Mouse (Mus musculus) kidney, postnatal 4 days (tissue): ENCODE results near the gene Aldh3b3.
A peak's percentile ranks its signal among the peaks of the same experiment; 100 is the strongest.

Experiments used
- DNase-seq, 2 experiments: peaks; one replicate each; pipeline ENCODE4 v3.0.0; 2021; ENCODE audit warnings: mixed read lengths in 2 of 2

The Aldh3b3 gene

GRCm38 (mm10) chr19:3958470-3958869, at the start of gene Aldh3b3:
TSS of gene Aldh3b3 (plus strand) at chr19:3958645.
- DNase-seq = no peak

DNA sequence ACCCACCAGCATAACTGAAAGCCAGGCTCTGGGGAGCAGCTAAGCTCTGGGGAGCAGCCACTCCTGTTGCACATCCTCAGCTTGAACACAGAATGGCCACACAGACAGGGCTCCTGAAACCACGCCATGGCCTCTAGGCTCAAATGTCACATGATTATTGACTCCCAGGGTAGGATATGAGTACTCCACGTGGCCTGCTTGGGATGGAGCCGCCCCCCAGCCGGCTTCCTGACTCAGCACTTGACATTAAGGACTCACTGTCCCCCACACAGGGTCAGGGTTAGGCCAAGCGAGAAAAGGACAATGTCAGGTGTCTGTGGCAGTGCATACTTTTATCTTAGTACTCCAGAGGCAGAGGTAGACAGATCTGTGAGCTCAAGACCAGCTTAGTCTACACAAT, 48.2 kb upstream of the Aldh3b3 start:
- no peak for DNase-seq

DNA sequence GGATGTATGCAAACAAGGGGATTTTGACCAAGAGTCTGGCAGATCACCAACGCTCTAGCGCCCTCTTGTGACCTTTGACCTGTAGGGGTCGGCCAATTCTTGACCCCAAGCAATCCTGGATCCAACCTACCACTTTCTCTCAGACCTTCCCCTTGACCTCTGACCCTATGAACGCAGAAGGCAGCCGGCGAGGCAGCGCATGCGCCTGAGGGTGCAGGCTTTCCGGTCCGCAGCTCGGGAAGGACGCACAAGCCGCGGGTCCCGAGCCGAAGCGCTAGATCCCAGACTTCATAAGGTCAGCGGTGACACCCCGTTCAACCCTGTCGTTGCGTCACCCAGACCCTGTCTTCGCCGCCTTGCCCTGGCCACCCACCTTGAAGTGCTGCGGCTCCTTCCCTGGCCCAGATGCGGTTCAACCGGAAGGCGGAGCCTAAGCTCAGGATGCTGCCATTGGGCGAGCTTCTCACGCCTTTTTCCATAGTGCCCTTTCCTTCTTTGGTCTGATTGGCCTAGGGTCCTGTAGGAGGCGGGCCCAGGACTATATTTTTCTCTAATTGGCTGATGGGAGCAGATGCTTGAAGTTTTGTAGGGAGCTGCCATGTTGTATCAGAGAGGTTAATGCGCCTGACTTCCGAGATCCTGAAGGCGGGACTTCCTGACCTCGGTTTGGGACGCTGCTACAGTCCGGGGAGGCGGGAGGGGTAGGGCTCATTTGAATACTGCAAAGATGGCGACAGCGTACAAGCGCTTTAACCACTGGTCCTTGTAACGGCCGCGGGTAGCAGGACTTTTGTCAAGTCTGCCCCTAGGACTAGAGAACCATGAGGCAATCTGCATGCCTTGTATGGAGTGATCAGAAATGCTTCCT, 45.9 kb upstream of the Aldh3b3 start, which contains the start of gene Ndufs8:
Gene Ndufs8, minus strand, starts transcription at position 438 of the 868 bp plus-strand sequence.
- peak; percentile 88 to 94 for DNase-seq

- DNase-seq = no peak
Measured at GRCm38 (mm10) chr19:3913692-3914091, 44.8 kb upstream of the Aldh3b3 start.

DNA sequence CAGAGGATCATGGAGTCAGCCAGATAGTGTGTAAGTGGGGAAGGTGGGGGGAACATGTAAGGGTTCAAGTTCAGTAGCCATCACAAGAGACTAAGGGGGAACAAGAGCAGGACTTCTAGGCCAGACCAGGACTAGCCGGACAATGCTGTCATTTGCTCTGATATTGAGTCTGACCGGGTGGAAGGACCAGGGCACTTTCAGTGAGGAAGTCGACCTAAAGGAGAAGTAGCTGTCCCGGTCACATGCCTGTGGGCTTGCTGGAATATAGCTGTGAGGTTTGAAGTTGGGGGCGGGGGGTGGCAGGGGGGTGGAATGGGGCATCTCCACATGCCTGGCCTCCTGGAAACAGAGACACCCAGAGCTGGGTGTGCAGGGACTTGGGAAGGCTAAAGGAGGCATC, 43.9 kb upstream of the Aldh3b3 start:
- no peak for DNase-seq

- no peak for DNase-seq
Measured at GRCm38 (mm10) chr19:3916727-3917126, 41.7 kb upstream of the Aldh3b3 start.

DNA sequence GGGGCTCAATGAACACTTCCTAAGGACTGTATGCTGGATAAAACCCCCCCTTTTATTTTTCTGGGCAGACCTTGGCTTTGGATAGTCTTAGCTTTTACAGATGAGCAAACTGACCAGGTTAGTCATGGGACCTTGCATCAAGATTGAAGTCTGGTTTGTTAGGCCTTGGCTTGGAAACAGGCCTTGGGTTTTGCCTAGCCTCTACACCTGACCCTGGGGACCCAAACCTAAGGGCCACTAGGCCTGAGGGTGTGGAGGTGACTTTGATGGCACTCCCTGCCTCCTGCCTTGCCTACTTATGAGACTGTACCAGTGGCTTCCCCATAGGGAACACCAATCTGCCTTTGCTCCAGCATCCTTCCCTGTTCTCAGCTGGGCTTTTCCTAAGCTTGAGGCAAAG, 38.5 kb upstream of the Aldh3b3 start:
- DNase-seq = no peak

GRCm38 (mm10) chr19:3922661-3923371, 35.6 kb upstream of the Aldh3b3 start:
- DNase-seq = peak in 1 of 2 experiments; percentile 39

DNA sequence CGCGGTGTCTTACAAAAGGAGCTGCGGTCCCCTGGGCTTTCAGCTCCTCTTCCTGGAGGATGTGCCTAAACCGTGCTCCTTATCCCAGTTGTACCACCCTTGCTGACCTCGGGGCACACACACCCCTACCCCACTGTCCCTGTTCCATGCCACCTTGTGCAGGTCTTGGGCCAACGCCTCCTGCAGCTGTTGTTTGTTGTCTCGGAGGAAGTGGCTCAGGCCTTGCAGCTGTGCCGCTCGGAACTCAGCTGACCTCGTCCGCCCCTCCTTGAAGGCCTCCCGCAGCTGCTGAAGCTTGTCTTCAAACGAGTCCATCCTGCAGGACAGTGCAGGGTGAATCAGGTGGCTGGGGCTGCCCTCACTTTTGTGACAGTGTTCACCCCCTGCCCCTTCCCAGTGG, 34.9 kb upstream of the Aldh3b3 start:
- DNase-seq = peak; percentile 68 to 79

- DNase-seq = peak in 1 of 2 experiments; percentile 12
Measured at GRCm38 (mm10) chr19:3924190-3924589, 34.3 kb upstream of the Aldh3b3 start.

DNA sequence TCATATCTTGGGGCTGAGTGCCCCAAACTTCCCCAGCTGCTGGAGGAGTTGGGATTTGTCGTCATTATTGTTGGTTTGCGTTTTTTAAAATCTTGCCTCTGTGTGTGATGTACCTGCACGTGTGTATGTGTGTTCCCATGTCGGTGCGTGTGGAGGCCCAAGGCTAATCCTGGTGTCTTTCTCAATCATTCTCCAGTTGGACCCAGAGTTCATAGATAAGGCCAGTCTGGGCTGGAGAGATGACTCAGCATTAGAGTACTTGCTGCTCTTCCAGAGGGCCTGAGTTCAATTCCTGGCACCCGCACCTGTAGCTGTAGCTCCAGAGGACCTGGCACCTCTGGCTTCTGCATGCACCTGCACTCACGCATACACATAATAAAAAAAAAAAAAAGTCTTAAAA, 33.6 kb upstream of the Aldh3b3 start:
- no peak for DNase-seq

- DNase-seq = no peak
Measured at GRCm38 (mm10) chr19:3925859-3926258, 32.6 kb upstream of the Aldh3b3 start.

- DNase-seq = peak; percentile 53 to 61
Measured at GRCm38 (mm10) chr19:3926279-3926678, 32.2 kb upstream of the Aldh3b3 start.

DNA sequence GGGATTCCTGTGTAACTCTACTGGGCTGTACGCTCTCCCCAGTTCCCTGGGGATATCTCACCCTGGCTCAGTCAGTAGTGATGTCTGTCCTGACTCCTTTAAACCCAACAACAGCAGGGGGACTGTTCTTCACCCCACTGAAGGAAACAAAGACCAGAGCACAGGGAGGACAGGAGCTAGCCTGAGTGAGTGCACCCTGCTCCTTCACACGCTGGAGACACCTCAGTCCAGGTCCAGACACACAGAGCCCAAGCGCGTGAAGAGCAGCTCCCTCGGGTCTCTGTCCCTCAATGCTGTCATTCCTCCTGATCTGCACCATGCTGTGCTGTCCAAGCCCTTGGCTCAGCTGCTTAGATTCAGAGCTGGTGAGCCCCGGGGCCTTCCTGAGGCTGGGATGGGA, 31.8 kb upstream of the Aldh3b3 start:
- no peak for DNase-seq

DNA sequence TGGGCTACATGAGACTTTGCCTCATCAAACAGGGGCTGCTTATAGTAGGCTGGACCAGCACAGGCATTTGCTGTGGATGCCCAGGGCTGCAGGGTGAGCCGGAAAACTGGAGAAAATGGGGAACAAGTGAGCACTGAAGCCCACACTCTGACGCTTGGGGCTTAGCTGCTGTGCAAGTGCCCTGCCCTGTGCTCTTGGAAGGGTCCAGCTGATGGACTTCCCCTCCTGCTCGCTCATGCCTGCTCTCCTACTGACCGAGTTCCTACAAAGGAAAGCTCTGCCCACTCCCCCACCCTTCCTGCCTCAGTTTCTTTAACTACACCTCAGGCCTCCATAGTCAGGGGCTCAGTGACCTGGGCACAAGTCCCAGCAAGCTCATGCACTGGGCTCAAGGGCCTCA, 30.5 kb upstream of the Aldh3b3 start:
- DNase-seq = no peak

GRCm38 (mm10) chr19:3928779-3929178, 29.7 kb upstream of the Aldh3b3 start:
- DNase-seq = no peak

- DNase-seq = peak; percentile 80 to 88
Measured at GRCm38 (mm10) chr19:3929211-3929941, 29.1 kb upstream of the Aldh3b3 start, which contains the start of gene Aldh3b1. TSS of gene Aldh3b1 (minus strand) at chr19:3929808.

DNA sequence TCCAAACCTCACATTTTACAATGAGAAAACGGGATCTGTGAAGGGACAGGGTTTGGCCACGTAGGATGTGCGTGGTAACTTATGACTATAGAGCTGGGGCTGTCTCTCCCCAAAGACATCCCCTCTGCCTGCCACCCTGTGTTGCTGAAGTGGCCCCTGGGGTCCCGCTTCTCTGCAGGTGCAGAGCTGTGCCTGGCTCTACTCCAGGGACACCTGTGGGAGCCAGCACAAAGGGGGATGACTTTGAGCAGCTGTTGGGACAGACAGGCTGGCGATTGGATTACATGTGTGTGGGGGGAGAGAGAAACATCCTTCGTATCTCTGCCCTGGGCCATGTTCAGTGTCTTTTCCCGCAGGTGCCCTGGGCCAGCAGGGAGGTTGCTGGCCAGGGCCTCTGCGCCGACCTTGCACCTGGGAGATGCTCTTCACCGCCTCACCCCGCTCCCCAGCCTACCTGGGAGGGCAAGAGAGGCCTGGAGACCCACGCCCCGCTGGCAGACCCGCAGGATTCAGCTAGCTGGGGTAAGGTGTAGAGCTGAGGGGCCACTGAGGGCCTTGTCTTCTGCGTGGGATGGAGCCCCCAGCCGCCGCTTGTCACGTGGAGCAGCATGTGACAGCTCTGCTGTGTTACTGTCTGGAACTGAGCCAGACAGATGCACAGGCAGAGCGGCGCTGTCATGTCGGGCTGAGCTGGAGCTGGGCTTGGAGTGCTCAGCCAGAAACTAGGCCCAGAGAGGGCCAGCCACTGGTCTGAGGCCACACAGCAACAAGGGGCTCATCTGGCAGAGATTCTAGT, 28.0 kb upstream of the Aldh3b3 start:
- DNase-seq = no peak

- DNase-seq = no peak
Measured at GRCm38 (mm10) chr19:3931716-3932115, 26.7 kb upstream of the Aldh3b3 start.

GRCm38 (mm10) chr19:3935032-3935895, 23.2 kb upstream of the Aldh3b3 start, which contains the start of gene Unc93b1:
TSS of gene Unc93b1 (plus strand) at chr19:3935186.
- DNase-seq = peak; percentile 73 to 84
